Mouse (Mus musculus) E14TG2a.4 (cell line): ENCODE measurements at regions not wholly inside any gene's neighbourhood (a gene's known extent, or its start where the extent isn't known, plus 50 kb on each side); places are given as distances from the start of the nearest gene placed in this dataset.
A peak's percentile ranks its signal among the peaks of the same experiment; 100 is the strongest.

Experiments
- H3K27me3 ChIP-seq: 2 replicates; pipeline ENCODE4 v1.6.1; 2014; ENCODE audit warnings: low read length, control low read depth; ENCODE audit not compliant: insufficient read depth
- H3K36me3 ChIP-seq: 2 replicates; pipeline ENCODE4 v1.6.1; 2014; ENCODE audit warnings: low read length, control low read depth; ENCODE audit not compliant: insufficient read depth
- H3K4me1 ChIP-seq: replicated peaks from 2 replicates; pipeline ENCODE4 v1.6.1; 2014; ENCODE audit warnings: low read depth, low read length, control low read depth
- H3K4me3 ChIP-seq: replicated peaks from 2 replicates; pipeline ENCODE4 v1.5.1; 2014; ENCODE audit warnings: mild to moderate bottlenecking, low read length
- H3K9me3 ChIP-seq: 2 replicates; pipeline ENCODE4 v1.6.1; 2014; ENCODE audit warnings: low read length, control low read depth
- CTCF ChIP-seq: conservative IDR thresholded peaks from 2 replicates; pipeline ENCODE4 v1.5.1; 2014; ENCODE audit warnings: low read length
- NANOG ChIP-seq: IDR thresholded peaks from 2 replicates; pipeline ENCODE4 v1.6.1; 2014; ENCODE audit warnings: borderline replicate concordance, low read length, mixed read lengths
- POU5F1 ChIP-seq: IDR thresholded peaks from 2 replicates; pipeline ENCODE4 v1.6.1; 2014; ENCODE audit warnings: low read length, borderline replicate concordance

DNA sequence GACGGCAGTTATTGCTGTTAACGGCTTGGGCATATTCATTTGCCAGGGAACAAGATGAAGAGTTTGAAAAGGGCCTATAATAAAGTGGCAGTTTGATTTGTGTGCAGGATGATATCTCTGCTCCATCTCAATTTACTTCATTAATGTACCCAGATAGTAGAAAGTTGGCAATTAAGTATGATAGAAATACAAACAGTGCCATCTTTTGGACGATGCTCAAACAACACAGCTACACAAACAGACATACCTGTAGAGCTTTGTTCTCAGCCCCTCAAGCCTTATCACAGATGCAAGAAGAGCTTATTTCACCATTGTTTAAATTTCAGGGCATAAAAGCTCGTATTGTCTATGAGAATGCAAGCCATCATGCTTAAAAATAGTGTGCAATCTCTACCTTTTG lies 82.2 kb downstream of the Tnfsf11 start:
- Histone ChIP-seq H3K27me3 (no peaks in the 10 kb centered on the region), H3K4me1 (no peaks in the 10 kb centered on the region), H3K36me3 (no peaks in the 10 kb centered on the region), H3K9me3 (no peaks in the 10 kb centered on the region), H3K4me3 (no peak overlapping the region)
- TF ChIP-seq CTCF (no peak), POU5F1 (no peak), NANOG (no peak)

DNA sequence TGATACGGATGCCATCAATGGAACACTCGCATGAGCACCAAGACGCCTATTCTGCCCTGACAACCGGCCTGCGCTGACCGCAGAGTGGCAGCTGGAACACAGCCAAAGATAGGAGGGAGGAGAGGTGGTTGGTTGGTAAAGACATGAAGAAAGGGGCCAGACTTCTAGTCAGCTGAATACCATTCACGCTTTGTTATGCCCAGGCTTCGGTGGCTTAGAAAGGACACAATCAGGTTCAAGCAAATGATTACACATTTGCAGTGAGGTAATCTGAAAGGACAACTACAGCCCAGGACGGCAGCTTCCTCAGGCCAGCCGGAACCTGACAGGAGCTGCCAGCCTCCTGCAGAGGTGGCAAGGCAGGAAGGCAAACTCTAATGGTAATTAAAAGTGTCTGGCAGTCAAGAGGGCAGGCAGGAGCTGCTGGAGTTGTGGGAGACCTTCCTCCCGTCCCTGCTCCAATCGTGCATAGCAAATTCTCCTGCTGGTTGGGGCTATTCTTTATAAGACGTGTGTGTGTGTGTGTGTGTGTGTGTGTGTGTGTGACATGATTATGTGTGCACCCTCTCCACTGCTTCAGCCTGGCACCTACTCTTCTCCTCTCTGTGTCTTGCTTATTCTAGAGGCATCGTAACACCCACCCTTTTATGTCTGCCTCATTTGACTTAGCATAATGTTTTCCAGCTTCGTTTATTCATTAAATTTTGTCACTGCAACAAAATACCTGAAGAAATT lies 91.4 kb downstream of the Tnfsf11 start:
- H3K9me3 ChIP-seq: peaks cover 11% of the 10 kb centered on the region
- H3K27me3 ChIP-seq: no peaks in the 10 kb centered on the region
- no peak overlapping the region for H3K4me3 ChIP-seq
- no peak for TF ChIP-seq POU5F1
- TF ChIP-seq NANOG: no peak
- TF ChIP-seq CTCF: no peak
- H3K4me1 ChIP-seq: peaks cover 23% of the 10 kb centered on the region
- H3K36me3 ChIP-seq: no peaks in the 10 kb centered on the region

DNA sequence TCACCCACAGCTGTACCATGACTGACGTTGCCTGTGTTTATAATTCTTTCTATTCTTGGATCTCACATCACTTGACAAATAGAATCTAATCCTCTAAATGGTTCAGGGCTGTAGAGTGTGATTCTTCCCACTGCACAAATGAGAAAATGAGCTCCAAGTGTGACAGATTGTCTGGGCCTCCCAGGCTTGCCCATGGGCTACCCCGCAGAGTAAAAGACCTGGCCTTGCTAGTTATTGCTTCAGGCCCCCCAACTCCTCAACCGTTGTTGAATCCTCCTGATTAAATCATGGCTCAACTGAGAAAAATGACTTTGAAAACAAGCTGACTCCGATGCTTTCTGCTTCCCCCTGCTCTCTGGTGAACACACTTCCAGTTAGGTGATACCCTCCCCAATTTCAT lies 92.4 kb downstream of the Tnfsf11 start:
- peaks cover 23% of the 10 kb centered on the region for H3K4me1 ChIP-seq
- H3K4me3 ChIP-seq: no peak overlapping the region
- H3K27me3 ChIP-seq: no peaks in the 10 kb centered on the region
- TF ChIP-seq NANOG (no peak), POU5F1 (no peak), CTCF (no peak)
- no peaks in the 10 kb centered on the region for H3K36me3 ChIP-seq
- H3K9me3 ChIP-seq: peaks cover 11% of the 10 kb centered on the region

GRCm38 (mm10) chr14:78204566-78204863 lies 103.3 kb downstream of the Tnfsf11 start:
- Histone ChIP-seq H3K4me1 (peaks cover 16% of the 10 kb centered on the region), H3K9me3 (peaks cover 17% of the 10 kb centered on the region), H3K36me3 (no peaks in the 10 kb centered on the region), H3K4me3 (peak overlapping the region; percentile 6; the same call in 1 of the 2 replicates), H3K27me3 (no peaks in the 10 kb centered on the region)
- TF ChIP-seq CTCF: no peak
- no peak for TF ChIP-seq NANOG
- TF ChIP-seq POU5F1: no peak

DNA sequence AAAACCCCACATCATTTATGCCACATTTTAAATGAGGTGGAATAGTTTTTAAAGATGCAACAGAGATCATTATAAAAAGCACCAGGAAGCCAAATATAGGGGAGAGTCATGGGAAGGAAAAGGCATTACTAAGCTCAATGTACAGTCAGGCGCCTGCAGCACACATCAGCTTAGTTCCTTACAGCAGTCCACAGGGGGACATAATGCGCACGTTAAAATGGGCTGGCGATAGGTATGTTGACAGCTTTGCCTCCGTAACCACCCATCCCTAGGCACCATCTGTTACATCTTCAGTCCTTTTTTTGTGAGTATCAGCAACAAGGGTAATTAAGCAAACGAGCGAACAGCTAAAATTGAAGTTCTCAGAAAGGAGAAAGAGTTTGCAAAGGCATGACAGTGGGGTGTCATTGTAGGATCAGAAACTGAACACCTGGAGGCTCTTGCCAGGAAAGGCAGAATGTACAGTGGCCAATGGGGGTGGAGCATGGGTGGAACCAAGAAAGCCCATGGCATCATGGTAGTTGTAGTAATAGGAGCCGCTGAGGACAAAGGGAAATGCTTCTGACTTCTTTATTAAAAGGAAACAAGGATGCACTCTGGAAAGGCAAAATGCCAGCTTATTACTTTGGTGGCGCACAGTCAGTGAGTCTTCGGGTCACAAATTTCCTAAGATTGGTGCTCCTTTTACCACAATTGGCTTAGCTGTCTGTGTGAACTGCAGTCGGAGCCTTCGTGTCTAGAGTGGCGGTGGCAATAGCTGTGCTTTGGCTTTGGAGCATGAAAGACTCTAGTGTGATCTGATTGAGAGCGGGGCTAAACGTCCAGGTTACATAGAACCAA lies 103.9 kb downstream of the Tnfsf11 start:
- peak overlapping the region; percentile 58 for H3K4me3 ChIP-seq
- no peaks in the 10 kb centered on the region for H3K27me3 ChIP-seq
- TF ChIP-seq CTCF (no peak), POU5F1 (no peak)
- H3K36me3 ChIP-seq: no peaks in the 10 kb centered on the region
- peaks cover 16% of the 10 kb centered on the region for H3K4me1 ChIP-seq
- H3K9me3 ChIP-seq: peaks cover 17% of the 10 kb centered on the region

GRCm38 (mm10) chr14:78202781-78203180 lies 105.1 kb downstream of the Tnfsf11 start:
- Histone ChIP-seq H3K27me3 (no peaks in the 10 kb centered on the region), H3K36me3 (no peaks in the 10 kb centered on the region), H3K4me1 (peaks cover 16% of the 10 kb centered on the region), H3K9me3 (peaks cover 21% of the 10 kb centered on the region), H3K4me3 (no peak overlapping the region)
- TF ChIP-seq POU5F1: no peak
- peak; percentile 16; the same call in 1 of the 2 replicates for TF ChIP-seq CTCF

DNA sequence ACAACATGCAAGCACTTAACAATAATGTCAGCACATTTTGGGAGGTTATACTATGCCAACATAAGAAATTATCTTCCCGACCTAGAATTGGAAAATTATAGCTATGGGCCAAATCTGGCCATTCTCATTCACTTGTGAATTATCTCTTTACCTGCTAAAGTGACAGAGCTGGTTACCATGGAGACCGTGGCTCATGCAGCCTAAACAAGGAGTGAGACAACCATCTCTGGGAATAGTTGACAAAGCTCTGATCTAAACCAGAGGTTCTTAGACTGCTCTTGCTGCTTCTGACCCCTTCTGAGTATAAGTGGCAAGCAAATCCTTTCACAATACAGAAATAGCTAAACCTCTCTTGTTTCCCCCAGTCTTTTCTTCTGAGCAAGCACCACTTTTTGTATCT lies 108.7 kb upstream of the Fam216b start:
- Histone ChIP-seq H3K4me1 (no peaks in the 10 kb centered on the region; the same call in 1 of the 2 replicates), H3K9me3 (peaks cover 5% of the 10 kb centered on the region; the same call in 1 of the 2 replicates), H3K27me3 (no peaks in the 10 kb centered on the region), H3K36me3 (no peaks in the 10 kb centered on the region), H3K4me3 (no peak overlapping the region)
- TF ChIP-seq POU5F1: no peak
- no peak for TF ChIP-seq CTCF
- TF ChIP-seq NANOG: no peak

DNA sequence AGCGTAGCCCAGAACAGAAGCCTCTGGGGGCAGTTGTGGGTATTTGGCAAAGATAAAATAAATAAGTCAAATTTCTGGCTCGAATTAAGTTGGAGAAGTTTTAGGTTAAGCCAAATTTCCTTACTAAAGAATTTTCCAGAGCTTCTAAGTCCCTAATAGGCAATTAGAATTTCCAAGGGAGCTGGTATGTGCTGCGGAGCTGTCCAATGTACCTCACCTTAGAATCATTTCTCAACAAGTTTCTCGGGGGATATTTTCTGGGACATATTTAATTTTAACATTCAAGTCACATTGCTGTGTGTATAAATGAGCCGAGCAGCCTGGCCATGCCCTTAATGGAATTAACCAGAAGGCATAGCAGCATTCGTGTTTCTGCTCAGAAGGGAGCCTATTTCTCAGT lies 90.8 kb upstream of the Fam216b start:
- H3K4me1 ChIP-seq: no peaks in the 10 kb centered on the region
- no peak overlapping the region for H3K4me3 ChIP-seq
- H3K36me3 ChIP-seq: no peaks in the 10 kb centered on the region
- H3K27me3 ChIP-seq: peaks cover 3% of the 10 kb centered on the region; the same call in 1 of the 2 replicates
- H3K9me3 ChIP-seq: no peaks in the 10 kb centered on the region
- no peak for TF ChIP-seq NANOG
- TF ChIP-seq POU5F1: no peak
- no peak for TF ChIP-seq CTCF

DNA sequence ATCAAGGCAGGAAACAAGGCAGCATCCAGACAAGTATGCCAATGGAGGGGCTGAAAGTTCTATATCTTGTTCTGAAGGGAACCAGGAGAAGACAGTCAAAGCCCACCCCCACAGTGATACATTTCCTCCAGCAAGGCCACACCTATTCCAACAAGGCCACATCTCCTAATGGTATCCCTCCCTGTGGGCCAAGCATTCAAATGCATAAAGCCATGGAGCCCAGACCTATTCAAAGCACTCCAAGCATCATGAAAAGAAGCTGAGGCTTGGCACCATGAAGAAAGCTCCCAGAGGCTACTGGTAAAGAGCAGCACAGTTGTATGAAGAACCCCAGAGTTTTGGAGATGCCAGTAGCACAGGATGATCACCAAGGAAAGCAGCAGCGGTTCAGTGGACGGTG lies 84.6 kb upstream of the Fam216b start:
- Histone ChIP-seq H3K27me3 (peaks cover 3% of the 10 kb centered on the region; the same call in 1 of the 2 replicates), H3K4me1 (peaks cover 15% of the 10 kb centered on the region), H3K36me3 (no peaks in the 10 kb centered on the region), H3K4me3 (no peak overlapping the region), H3K9me3 (no peaks in the 10 kb centered on the region)
- TF ChIP-seq CTCF: no peak
- TF ChIP-seq NANOG: no peak
- no peak for TF ChIP-seq POU5F1
